Mouse (Mus musculus) brain, embryonic 18.5 days (tissue): ENCODE results near the gene Hoxc4.

ENCODE experiments used
- DNase-seq: peaks from one replicate; pipeline ENCODE4 v3.0.0-alpha.2; 2012; ENCODE audit warnings: low read depth, low spot score

Gene Hoxc4

DNA sequence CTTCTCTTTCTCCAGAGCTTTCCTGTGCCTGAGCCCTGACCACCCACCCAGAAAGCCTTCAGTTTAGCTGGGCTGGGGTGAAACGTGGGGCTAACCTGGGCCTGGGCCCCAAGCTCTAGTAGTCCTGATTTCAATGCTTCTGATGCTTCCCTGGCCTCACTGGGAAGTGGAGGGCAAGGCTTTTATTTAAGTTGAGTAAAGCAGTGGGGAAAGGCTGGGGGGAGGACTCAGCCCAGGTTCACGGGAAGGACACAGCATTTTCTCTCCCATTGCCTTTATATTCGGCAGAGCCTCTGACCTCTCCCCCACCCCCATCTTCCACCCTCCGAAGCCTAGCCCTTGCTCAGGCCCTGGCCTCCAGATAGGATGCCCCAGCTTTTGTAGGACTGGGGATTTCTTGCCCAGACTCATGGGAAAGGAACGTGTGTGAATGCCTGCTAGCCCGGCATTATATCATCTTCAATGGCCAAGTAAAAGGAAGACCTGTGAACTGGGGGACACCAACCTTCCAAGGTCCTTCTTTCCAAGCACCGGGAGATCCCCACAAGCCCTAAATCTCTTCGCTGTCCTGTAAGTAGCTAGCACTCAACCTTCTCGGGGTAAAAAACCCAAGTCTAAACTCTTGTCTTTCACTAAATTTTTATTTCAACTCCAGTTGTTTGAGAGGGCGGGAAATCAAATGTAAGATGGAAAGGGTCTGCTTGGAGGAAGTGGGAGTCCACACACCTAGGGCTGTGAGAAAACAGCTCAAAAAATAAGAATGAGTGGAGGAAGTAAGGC, 20.2 kb downstream of the Hoxc4 start:
- DNase-seq: no peak

DNA sequence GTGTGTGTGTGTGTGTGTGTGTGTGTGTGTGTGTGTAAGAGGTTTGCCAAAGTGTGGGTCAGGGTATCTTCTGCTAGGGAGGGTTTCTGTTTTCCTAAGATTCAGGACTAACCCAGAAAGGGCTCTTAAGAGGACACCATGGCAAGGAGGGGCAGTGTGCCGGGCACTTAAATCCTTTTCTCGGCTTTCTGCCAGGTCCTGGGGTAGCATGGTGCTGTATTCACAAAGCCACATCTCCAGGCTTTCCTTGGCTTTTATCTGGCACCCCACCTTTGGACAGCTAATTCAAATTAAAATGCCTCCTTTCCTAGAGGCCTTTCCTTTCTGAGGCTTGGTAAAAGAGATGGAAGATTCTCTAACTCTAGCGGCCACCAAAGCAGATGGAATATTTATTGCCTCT, 20.9 kb downstream of the Hoxc4 start:
- DNase-seq: no peak

DNA sequence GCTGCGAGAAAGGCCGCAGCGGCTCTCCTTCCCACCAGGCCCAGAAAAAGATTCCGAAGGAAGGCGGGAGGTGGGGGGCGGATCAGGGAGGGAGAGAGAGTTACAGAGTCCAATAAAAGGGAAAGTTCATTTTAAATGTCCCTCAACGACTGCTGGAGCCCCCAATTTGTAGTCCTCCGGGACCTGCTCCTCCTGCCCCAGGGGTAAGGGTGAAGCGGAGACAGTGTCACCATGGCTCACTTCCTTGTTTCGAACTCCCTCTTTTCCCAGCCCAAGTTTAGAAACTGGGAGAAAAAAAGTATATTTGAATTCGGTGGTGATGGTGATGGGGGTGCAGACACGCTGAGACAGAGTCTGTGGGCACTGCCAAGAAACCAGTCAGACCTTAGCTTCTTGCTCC, 21.9 kb downstream of the Hoxc4 start:
- DNase-seq: no peak

DNA sequence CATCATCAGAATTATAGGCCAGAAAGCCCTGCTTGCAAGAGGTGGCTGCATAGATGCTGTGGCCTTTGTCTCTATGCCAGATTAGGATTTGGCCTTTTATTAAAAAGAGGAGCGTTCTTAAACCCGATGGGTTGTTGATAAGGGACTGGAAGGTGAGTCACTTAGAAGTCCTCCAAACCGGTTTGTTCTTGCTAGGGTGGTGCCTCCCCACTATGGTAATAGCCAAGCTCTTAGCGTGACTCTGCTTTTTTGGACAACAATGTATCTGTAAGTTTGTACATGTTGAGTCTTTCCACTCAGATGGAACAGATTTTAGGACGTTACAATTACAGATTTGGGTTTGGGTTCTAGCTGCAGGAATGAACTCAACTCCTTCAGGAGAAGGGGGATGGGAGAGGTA, 22.9 kb downstream of the Hoxc4 start:
- DNase-seq: no peak

DNA sequence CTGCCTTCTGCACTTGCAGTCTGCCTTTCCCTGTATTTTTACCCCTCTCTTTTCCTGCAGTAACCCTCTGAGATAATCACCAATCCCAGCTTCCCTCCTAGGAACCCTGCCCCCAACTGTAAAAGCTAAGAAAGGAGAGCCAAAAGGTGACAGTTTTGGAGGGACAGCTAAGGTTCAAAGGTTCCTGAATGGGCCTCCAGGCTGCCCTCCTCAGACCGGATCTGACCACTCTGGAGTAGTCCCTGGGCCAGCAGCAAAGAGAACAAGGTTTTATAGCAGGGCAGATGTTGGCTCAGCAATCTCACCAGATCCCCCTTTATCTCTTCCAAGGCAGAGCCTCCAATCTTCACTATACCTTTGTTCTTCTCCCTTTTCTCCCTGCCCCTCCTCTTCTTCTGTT, 23.5 kb downstream of the Hoxc4 start:
- DNase-seq: no peak

DNA sequence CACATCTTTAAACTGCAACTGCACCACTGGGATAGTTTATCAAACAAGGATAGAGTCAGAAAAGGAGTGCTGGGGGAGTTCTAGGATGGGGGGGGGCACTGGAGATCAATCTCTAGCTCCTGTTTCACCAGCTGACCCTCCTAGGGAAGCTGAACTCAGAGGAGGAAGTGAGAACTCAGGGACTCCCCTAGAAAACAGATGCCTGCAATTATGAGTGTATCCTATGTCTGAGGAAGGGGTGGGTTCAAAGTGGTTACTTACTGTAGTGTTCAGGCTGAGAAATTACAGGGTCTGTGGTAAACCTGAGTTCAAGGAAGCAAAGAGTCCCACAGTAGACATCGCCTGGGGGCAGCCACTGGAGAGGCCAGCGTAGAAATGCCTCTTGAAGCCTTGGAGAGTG, 32.9 kb downstream of the Hoxc4 start:
- DNase-seq: no peak

DNA sequence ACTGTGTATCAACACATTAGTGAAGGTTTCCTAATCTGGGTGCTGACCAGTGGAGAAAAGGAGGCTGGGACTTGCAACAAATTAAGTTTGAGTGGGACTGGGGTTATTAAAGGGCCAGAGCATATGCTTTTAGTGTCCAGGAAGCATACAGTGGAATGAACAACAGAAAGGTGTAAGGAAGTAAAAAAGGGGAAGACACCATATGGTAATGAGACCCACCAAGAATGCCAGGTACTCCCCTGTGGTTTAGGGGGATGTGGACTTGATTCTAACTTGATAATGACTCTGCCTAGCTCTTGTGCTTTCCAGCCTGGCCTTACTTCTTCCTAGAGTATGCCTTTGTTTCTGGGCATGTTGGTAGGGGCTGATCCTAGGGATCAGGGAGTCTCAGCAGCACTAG, 34.5 kb downstream of the Hoxc4 start:
- DNase-seq: no peak

DNA sequence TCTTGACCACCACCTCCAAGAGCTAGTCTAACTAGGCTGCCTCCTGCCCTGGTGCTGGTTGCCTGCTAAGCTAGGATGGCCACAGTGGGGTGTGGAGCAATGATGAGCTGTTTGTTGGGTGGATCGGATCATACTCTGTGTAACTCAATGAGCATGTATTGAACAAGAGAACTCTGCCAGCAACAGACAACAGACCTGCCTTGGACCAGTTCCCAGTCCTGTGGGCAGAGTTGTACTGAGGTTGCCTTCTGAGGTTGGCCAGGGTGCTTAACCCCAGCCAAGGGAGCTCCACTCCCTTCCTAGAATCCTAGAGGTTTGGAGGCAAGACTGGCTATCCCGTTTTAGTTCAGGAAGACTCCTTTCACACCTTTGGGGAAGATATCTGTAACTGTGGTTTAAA, 37.7 kb downstream of the Hoxc4 start:
- DNase-seq: no peak

- no peak for DNase-seq
These were observed 40.0 kb downstream of the Hoxc4 start for GRCm38 (mm10) chr15:103058715-103059114.

DNA sequence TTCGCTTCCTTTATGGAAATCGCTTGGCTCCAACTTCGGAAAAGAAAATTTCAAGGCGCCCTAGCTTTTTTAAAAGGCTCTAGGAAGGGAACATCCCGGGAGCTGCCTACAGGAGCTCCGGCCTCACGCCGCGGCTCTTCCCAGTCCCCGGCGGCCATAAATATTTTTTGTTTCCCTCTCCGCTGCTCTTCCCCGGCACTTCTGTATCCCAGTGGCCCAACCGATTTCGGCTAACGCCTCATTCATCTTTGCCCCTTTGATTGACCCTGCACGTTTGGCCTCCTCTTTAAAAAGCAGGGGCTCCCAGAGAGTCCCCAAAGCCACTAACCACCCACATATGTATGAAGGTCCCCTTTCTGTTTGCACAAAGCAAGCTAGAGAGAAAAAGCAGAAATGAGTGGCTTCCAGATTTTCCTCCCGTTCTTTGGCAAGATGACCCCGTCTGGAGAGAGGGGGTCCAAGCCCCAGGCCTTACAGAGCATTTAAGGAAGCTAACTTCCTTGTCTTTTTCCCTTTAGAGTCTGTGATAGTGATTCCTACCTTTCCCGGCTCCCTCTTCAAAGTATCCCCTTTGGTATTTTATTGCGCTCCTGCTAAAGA, 40.8 kb downstream of the Hoxc4 start:
- DNase-seq: no peak

DNA sequence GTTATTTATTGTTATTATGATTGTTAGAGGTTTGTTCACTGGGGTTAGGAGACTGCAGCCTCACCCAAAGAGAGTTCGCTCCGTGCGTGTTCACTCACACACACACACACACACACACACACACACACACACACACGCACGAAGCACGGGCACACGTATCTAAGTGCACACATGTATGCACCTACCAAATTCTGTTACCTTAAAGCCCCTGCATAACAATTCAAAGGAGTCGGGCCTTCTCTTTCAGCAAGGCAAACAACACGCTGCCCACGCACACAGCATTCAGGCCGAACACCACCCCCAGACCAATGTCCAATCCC, 41.2 kb downstream of the Hoxc4 start:
- DNase-seq: no peak

- no peak for DNase-seq
These were observed 41.8 kb downstream of the Hoxc4 start for GRCm38 (mm10) chr15:103060341-103061130.

DNA sequence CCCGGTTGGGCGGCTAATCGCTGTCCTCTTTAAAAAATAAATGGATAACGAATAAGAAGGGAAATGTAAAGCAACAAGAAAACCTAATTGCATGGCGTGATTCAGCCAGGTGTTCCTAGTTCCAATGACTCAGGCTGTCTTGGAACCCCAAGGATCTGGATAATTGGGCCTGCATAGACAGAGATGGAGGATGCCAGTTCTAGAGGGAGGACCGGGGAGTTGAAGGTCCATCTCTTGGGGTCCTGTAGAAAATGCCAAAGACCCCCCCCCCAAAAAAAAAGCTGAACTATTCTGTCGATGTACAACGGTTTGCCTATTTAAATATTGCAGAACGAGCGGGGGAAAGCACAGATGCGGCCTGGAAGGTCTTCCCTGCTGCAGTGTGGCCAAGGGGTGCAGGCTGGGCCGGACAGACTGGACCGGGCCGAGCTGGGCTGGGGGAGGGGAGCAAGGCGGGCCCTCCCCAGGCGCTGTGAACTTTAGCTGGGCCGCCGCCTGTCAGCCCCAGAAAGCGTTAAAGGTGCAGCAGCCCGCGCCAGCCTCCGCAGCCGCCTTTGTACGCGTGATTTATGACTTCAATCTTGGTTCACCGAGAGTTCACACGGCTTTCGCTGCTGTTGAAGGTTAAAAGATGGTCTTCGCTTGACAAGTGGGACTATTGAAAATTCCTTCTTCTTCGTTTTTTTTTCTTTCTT, 42.5 kb downstream of the Hoxc4 start:
- DNase-seq: no peak

DNA sequence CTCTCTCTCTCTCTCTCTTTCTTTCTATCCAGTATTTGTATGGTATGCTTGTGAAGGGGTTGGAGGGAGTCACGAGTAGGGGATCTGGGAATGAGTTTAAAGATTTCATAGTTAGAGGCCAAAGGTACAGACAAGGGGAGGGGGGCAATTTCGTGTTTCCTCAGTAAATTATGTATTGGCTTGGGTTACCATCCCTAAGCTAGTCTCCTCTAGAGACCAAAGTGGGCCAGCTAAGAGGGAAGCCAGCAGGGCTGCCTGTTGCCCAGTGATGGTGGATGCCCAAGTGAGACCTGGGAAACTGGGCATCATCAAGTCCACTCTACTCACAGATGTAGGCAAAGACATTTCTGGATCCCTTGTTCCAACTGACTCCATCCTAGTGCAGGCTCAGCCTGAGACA, 43.3 kb downstream of the Hoxc4 start:
- no peak for DNase-seq

DNA sequence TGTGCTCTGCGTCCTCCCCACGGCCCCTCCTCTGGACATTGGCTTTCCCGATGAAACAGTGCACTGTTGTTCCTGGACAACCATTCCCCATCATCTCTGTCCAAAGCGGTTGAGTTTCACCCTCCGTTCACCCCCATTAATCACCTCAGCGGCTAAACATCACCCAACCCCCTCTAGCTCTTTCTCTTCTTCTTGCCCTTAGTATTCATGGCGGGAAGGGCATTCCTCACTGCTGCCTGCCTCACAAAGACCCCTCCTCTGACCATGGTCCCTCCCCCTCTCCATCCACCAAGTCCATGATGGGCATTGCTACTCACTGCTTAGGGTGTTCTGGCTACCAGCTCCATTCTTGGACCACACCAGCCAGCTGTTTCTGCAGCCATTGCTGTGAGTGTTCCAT, 46.9 kb downstream of the Hoxc4 start:
- no peak for DNase-seq

- DNase-seq: no peak
These were observed 49.0 kb downstream of the Hoxc4 start for GRCm38 (mm10) chr15:103067701-103068100.

GRCm38 (mm10) chr15:103069173-103069572, 50.4 kb downstream of the Hoxc4 start:
- DNase-seq: no peak

- no peak for DNase-seq
These were observed 52.5 kb downstream of the Hoxc4 start for GRCm38 (mm10) chr15:103071266-103071665.

GRCm38 (mm10) chr15:103074663-103075415, 56.1 kb downstream of the Hoxc4 start:
- no peak for DNase-seq

DNA sequence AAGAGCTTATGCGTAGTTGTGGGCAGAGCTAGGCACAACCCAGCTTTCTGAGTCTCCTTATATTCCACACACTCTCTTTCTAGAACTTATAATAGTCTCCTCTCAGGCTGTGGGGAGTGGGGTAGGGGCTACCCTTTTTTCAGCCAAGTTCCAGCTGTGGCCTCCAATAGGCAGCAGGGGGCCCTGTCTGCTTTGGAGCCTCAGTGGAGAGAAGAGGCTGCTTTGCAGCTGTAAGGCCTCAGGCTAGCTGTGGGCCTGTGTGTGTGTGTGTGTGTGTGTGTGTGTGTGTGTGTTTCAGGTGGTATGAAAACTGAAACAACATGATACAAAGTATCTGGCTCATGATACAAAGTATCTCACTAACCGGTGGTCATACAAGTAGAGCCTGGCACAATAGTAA, 58.9 kb downstream of the Hoxc4 start:
- DNase-seq: no peak

GRCm38 (mm10) chr15:103082622-103083021, 63.9 kb downstream of the Hoxc4 start:
- DNase-seq: no peak

DNA sequence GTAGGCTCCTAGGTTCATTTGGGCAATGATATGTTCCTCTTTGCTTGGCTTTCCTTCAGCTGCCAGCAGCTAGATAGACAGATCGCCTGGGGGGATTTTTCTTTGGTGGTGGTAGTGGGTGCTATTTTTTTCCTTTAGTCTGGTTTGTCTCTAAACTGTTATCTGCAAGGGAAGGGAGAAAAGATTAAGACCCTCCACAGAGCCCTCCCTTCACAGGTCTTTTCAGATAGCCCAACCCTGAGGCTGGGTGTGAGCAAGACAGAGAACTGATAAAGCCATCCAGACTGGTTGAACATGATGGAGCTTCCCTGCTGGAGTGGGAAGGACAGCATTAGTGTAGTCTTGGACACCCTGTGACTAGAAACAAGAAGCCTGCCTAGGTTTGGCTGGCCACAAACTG, 64.9 kb downstream of the Hoxc4 start:
- DNase-seq: no peak
